Mouse (Mus musculus) brown adipose tissue, adult 24 weeks (tissue): Measurements from ENCODE around the gene Olfr1294. TPM values are rescaled to one million over a fixed set of nuclear protein-coding genes. Genes with fewer than 3 reads are reported as not detected.

Experiments used
- H3K27ac ChIP-seq: fragments of 200-500 bp; replicated peaks from 2 replicates; pipeline ENCODE4 v1.5.1; 2012; ENCODE audit warnings: low read depth, mild to moderate bottlenecking, low read length
- H3K4me1 ChIP-seq: fragments of 200-500 bp; 2 replicates; pipeline ENCODE4 v1.6.1; 2012; ENCODE audit warnings: low read length, mixed read lengths; ENCODE audit not compliant: control insufficient read depth, insufficient read depth, insufficient read length
- H3K4me3 ChIP-seq: fragments of 200-500 bp; 2 replicates; pipeline ENCODE4 v1.5.1; 2012; ENCODE audit warnings: low read depth, mild to moderate bottlenecking, low read length, moderate library complexity; ENCODE audit not compliant: insufficient read depth
- polyA plus RNA-seq: library from polyadenylated mRNA; stranded (reverse); fragments of >200 nt; gene quantifications from 2 replicates; pipeline ENCODE4 v1.2.4, GENCODE M21; 2012; ENCODE audit not compliant: missing spikeins, insufficient read depth, insufficient read length

Gene Olfr1294
- polyA plus RNA-seq, result not detected in 2 replicates

DNA sequence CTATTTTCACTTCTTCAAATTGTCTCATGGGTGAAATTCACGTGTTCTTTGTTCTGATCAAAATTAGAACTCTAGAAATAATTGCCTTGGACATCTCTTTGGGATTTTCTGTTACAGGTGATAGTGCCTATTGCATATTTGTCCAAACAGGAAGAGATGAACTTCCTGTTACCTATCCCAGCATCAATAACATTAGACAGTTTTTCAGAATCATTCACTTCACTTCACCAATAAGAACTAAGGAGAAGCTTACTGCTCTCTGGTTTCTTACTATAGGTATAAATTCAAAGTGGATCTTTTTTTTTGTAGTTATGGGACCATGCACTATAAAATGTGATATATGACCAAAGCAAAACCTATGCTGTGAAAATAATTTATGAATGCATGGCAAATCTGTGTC is at the start of gene Olfr1294:
Gene Olfr1294, minus strand, starts transcription at position 101 of the 400 bp plus-strand sequence.
- Histone ChIP-seq H3K4me3 (no peak within 1 kb of the TSS), H3K4me1 (no peaks in the 10 kb centered on the region), H3K27ac (no peak within 1 kb of the TSS)

DNA sequence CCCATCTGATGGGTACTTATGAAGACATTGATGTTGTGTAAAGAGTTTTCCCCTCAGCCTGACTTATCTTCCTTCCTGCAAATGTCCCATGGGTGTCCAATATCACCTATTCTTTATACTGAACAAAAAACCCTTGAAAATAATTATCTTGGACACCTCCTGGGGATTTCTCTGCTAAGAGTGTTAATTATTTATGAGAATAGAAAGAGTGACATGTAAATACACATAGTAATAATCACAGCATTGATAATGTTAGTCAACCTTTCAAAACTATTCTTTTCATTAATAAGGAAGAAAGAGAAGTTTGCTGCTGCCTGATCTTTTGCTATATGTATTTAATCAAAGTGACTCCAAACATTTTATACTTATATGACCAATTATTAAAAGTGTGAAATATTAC is 29.5 kb upstream of the Olfr1294 start, which contains the start of gene Olfr1295:
Gene Olfr1295, minus strand, starts transcription at position 101 of the 400 bp plus-strand sequence.
- no peak within 1 kb of the TSS for H3K27ac ChIP-seq
- no peak within 1 kb of the TSS for H3K4me3 ChIP-seq
- H3K4me1 ChIP-seq, result no peaks in the 10 kb centered on the region

DNA sequence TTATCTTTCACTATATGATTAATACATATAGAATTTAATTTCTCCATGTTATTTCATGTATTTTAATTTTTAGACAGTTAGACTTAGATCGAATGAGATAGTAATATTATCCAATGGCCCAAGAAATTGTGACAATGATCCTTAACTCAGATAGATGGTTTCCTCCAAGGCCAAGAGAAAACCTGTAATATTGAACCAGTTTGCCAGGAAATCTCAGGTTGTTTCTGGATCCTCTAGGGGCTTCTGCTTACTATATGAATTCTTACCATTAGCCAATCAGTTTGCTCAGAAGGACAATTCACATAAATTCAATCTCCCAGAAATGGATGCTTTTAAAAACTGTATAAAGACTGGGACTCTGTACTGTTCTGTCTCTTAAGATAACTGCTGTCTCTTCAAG is 15.2 kb downstream of the Olfr1294 start, which contains the start of gene Olfr1293-ps:
Gene Olfr1293-ps, plus strand, starts transcription at position 301 of the 400 bp plus-strand sequence.
- Histone ChIP-seq H3K4me1 (no peaks in the 10 kb centered on the region), H3K4me3 (no peak within 1 kb of the TSS), H3K27ac (no peak within 1 kb of the TSS)

DNA sequence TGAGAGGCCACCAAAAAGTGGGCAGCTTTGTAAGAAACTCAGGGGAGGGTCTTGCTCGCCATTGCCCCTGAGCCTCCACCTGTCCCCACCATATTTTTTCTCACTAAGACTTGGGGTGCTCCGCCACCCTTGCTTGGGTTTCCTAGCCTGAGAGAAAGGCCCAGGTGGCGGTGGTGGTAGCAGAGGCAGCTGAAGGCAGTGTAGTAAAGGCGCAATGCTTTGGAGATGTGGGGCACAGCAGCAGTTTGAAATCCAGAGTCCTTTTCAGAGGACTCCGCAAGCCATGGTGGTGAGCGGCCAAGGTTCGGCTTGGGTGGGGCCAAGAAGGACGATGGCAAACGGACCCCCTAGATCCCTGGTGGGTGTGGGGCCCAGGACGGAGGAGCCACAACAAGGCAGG is 22.6 kb downstream of the Olfr1294 start:
- no peaks in the 10 kb centered on the region for H3K4me1 ChIP-seq
- no peak overlapping the region for H3K4me3 ChIP-seq
- no peak overlapping the region for H3K27ac ChIP-seq

DNA sequence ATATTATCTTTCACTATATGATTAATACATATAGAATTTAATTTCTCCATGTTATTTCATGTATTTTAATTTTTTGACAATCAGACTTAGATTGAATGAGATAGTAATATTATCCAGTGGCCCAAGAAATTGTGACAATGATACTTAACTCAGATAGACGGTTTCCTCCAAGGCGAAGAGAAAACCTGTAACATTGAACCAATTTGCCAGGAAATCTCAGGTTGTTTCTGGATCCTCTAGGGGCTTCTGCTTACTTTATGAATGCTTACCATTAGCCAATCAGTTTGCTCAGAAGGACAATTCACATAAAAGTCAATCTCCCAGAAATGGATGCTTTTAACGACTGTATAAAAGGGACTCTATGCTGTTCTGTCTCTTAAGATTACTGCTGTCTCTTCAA is 43.2 kb downstream of the Olfr1294 start, which contains the start of gene Olfr1291-ps1:
Gene Olfr1291-ps1, plus strand, starts transcription at position 301 of the 400 bp plus-strand sequence.
- no peak within 1 kb of the TSS for H3K4me3 ChIP-seq
- no peaks in the 10 kb centered on the region for H3K4me1 ChIP-seq
- H3K27ac ChIP-seq, result no peak within 1 kb of the TSS

DNA sequence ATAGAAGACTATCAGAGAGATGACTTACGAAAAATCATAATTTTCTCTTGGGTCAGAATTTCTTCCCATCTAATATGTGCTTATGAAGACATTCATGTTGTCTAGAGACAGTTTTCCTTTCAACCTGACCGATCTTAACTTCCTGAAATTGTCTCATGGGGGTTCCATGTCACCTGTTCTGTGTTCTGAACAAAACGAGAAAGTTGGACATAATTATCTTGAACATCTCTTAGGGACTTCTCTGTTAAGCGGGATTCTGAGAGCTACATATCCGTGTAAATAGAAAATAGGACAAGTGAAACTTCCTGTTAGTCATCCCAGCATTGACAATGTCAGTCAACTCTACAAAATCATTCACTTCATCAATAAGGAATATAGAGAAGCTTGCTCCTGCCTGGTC is 46.4 kb downstream of the Olfr1294 start, which contains the start of gene Olfr1290:
Gene Olfr1290, minus strand, starts transcription at position 101 of the 400 bp plus-strand sequence.
- H3K4me3 ChIP-seq, result no peak within 1 kb of the TSS
- H3K27ac ChIP-seq, result no peak within 1 kb of the TSS
- no peaks in the 10 kb centered on the region for H3K4me1 ChIP-seq

Other genes with a start within 250 kb of the Olfr1294 start
- not detected in 2 replicates for gene Olfr1279, start 239.7 kb downstream of the Olfr1294 start, polyA plus RNA-seq
- not detected in 2 replicates for gene Olfr1280, start 226.3 kb downstream of the Olfr1294 start, polyA plus RNA-seq
- gene Olfr1281, start 213.8 kb downstream of the Olfr1294 start, polyA plus RNA-seq, result not detected in 2 replicates
- gene Olfr1282, start 204.2 kb downstream of the Olfr1294 start, polyA plus RNA-seq, result not detected in 2 replicates
- gene Olfr1283, start 173.5 kb downstream of the Olfr1294 start, polyA plus RNA-seq, result not detected in 2 replicates
- gene Olfr1284, start 164.8 kb downstream of the Olfr1294 start, polyA plus RNA-seq, result not detected in 2 replicates
- gene Olfr1286, start 117.2 kb downstream of the Olfr1294 start, polyA plus RNA-seq, result not detected in 2 replicates
- gene Olfr1287, start 91.1 kb downstream of the Olfr1294 start, polyA plus RNA-seq, result not detected in 2 replicates
- gene Olfr1288, start 66.2 kb downstream of the Olfr1294 start, polyA plus RNA-seq, result not detected in 2 replicates
- gene Olfr1289, start 59.5 kb downstream of the Olfr1294 start, polyA plus RNA-seq, result not detected in 2 replicates
- gene Olfr1290, start 46.5 kb downstream of the Olfr1294 start, polyA plus RNA-seq, result not detected in 2 replicates
- gene Olfr1291-ps1, start 43.1 kb downstream of the Olfr1294 start, polyA plus RNA-seq, result not detected in 2 replicates
- gene Olfr1293-ps, start 15.1 kb downstream of the Olfr1294 start, polyA plus RNA-seq, result not detected in 2 replicates
- not detected in 2 replicates for gene Olfr1295, start 29.4 kb upstream of the Olfr1294 start, polyA plus RNA-seq
- gene Olfr1297, start 86.2 kb upstream of the Olfr1294 start, polyA plus RNA-seq, result not detected in 2 replicates
- gene Olfr1298, start 108.9 kb upstream of the Olfr1294 start, polyA plus RNA-seq, result not detected in 2 replicates
- not detected in 2 replicates for gene Olfr1299, start 121.1 kb upstream of the Olfr1294 start, polyA plus RNA-seq
- not detected in 2 replicates for gene Olfr1301, start 210.7 kb upstream of the Olfr1294 start, polyA plus RNA-seq
- not detected in 2 replicates for gene Olfr1302, start 237.1 kb upstream of the Olfr1294 start, polyA plus RNA-seq